Mouse (Mus musculus): ENCODE measurements at regions not wholly inside any gene's neighbourhood (a gene's known extent, or its start where the extent isn't known, plus 50 kb on each side); places are given as distances from the start of the nearest gene placed in this dataset.

GRCm38 (mm10) chr16:78247189-78247588 lies 54.1 kb upstream of the Cxadr start:
- Histone ChIP-seq H3K4me3 (ENCODE audit: low read depth, low read length) (no peak overlapping the region), H3K27ac (ENCODE audit: low read length) (no peak overlapping the region), H3K4me2 (replicated peaks; ENCODE audit: low read depth, low read length) (no peak overlapping the region), H3K27me3 (ENCODE audit: control insufficient read depth, insufficient read depth, low read length) (no peaks in the 10 kb centered on the region), H3K9me3 (ENCODE audit: control insufficient read depth, low read depth, low read length) (no peaks in the 10 kb centered on the region), H3K36me3 (ENCODE audit: control insufficient read depth, insufficient read depth, low read length) (no peaks in the 10 kb centered on the region), H3K4me1 (ENCODE audit: control insufficient read depth, insufficient read depth, low read length) (0 out of 2 replicates have a peak, but pooled peaks cover 10% of the 10 kb centered on the region), H3K9ac (replicated peaks; ENCODE audit: low read depth, low read length) (no peak overlapping the region)
- 81% methylated on average over 3 of the region's 3 CpGs for WGBS
- ATAC-seq (ENCODE audit: insufficient number of reproducible peaks, insufficient read depth, low FRiP score, low read depth), result no peak

- ATAC-seq (ENCODE audit: insufficient number of reproducible peaks, insufficient read depth, low FRiP score, low read depth), result no peak
- Histone ChIP-seq H3K4me2 (replicated peaks; ENCODE audit: low read depth, low read length) (no peak overlapping the region), H3K27ac (ENCODE audit: low read length) (no peak overlapping the region), H3K9ac (replicated peaks; ENCODE audit: low read depth, low read length) (no peak overlapping the region), H3K4me3 (ENCODE audit: low read depth, low read length) (no peak overlapping the region), H3K4me1 (ENCODE audit: control insufficient read depth, insufficient read depth, low read length) (0 out of 2 replicates have a peak, but pooled peaks cover 5% of the 10 kb centered on the region), H3K27me3 (ENCODE audit: control insufficient read depth, insufficient read depth, low read length) (no peaks in the 10 kb centered on the region), H3K36me3 (ENCODE audit: control insufficient read depth, insufficient read depth, low read length) (no peaks in the 10 kb centered on the region), H3K9me3 (ENCODE audit: control insufficient read depth, low read depth, low read length) (no peaks in the 10 kb centered on the region)
- 13% methylated on average over 3 of the region's 3 CpGs for WGBS
These were observed 58.6 kb upstream of the Cxadr start for GRCm38 (mm10) chr16:78242678-78243077.

GRCm38 (mm10) chr16:78240152-78240551 lies 61.1 kb upstream of the Cxadr start:
- no peaks in the 10 kb centered on the region for H3K36me3 ChIP-seq (ENCODE audit: control insufficient read depth, insufficient read depth, low read length)
- H3K27me3 ChIP-seq (ENCODE audit: control insufficient read depth, insufficient read depth, low read length), result no peaks in the 10 kb centered on the region
- no peak for ATAC-seq (ENCODE audit: insufficient number of reproducible peaks, insufficient read depth, low FRiP score, low read depth)
- 80% methylated on average over 4 of the region's 4 CpGs for WGBS
- no peak overlapping the region for H3K4me2 ChIP-seq (replicated peaks; ENCODE audit: low read depth, low read length)
- H3K4me3 ChIP-seq (ENCODE audit: low read depth, low read length), result no peak overlapping the region
- no peak overlapping the region for H3K9ac ChIP-seq (replicated peaks; ENCODE audit: low read depth, low read length)
- no peaks in the 10 kb centered on the region for H3K9me3 ChIP-seq (ENCODE audit: control insufficient read depth, low read depth, low read length)
- H3K4me1 ChIP-seq (ENCODE audit: control insufficient read depth, insufficient read depth, low read length), result 0 out of 2 replicates have a peak, but pooled peaks cover 10% of the 10 kb centered on the region
- H3K27ac ChIP-seq (ENCODE audit: low read length), result no peak overlapping the region

- peak overlapping the region; percentile 85 for H3K4me2 ChIP-seq (replicated peaks; ENCODE audit: low read depth, low read length)
- peak overlapping the region; percentile 29 for H3K4me3 ChIP-seq (ENCODE audit: low read depth, low read length)
- no peaks in the 10 kb centered on the region for H3K36me3 ChIP-seq (ENCODE audit: control insufficient read depth, insufficient read depth, low read length)
- no peaks in the 10 kb centered on the region for H3K27me3 ChIP-seq (ENCODE audit: control insufficient read depth, insufficient read depth, low read length)
- 0 out of 2 replicates have a peak, but pooled peaks cover 10% of the 10 kb centered on the region for H3K4me1 ChIP-seq (ENCODE audit: control insufficient read depth, insufficient read depth, low read length)
- H3K9ac ChIP-seq (replicated peaks; ENCODE audit: low read depth, low read length), result no peak overlapping the region; the same call in 1 of the 2 replicates
- H3K9me3 ChIP-seq (ENCODE audit: control insufficient read depth, low read depth, low read length), result no peaks in the 10 kb centered on the region
- H3K27ac ChIP-seq (ENCODE audit: low read length), result no peak overlapping the region
- ATAC-seq (ENCODE audit: insufficient number of reproducible peaks, insufficient read depth, low FRiP score, low read depth), result no peak
- WGBS, result 2% methylated on average over 18 of the region's 18 CpGs
These were observed 63.1 kb upstream of the Cxadr start for GRCm38 (mm10) chr16:78238052-78238701.

- WGBS, result under 1% methylated on average over 13 of the region's 15 CpGs
These were observed 63.6 kb upstream of the Cxadr start for GRCm38 (mm10) chr16:78237641-78238051.

GRCm38 (mm10) chr16:78236746-78237640 lies 64.3 kb upstream of the Cxadr start:
- Histone ChIP-seq H3K36me3 (ENCODE audit: control insufficient read depth, insufficient read depth, low read length) (no peaks in the 10 kb centered on the region), H3K4me1 (ENCODE audit: control insufficient read depth, insufficient read depth, low read length) (0 out of 2 replicates have a peak, but pooled peaks cover 5% of the 10 kb centered on the region), H3K9me3 (ENCODE audit: control insufficient read depth, low read depth, low read length) (no peaks in the 10 kb centered on the region), H3K4me3 (ENCODE audit: low read depth, low read length) (peak overlapping the region; percentile 29), H3K27me3 (ENCODE audit: control insufficient read depth, insufficient read depth, low read length) (no peaks in the 10 kb centered on the region), H3K4me2 (replicated peaks; ENCODE audit: low read depth, low read length) (peak overlapping the region; percentile 85), H3K9ac (replicated peaks; ENCODE audit: low read depth, low read length) (0 out of 2 replicates have a peak overlapping the region, but pooled peaks have one; percentile 30), H3K27ac (ENCODE audit: low read length) (no peak overlapping the region)
- ATAC-seq (ENCODE audit: insufficient number of reproducible peaks, insufficient read depth, low FRiP score, low read depth), result 0 out of 2 replicates have a peak, but pooled peaks have one; percentile 44
- WGBS, result 5% methylated on average over 25 of the region's 25 CpGs

More at GRCm38 (mm10) chr16:78237641-78238051, 63.6 kb upstream of the Cxadr start:
- Histone ChIP-seq H3K9ac (replicated peaks; ENCODE audit: low read depth, low read length) (0 out of 2 replicates have a peak overlapping the region, but pooled peaks have one; percentile 30), H3K4me2 (replicated peaks; ENCODE audit: low read depth, low read length) (peak overlapping the region; percentile 85), H3K36me3 (ENCODE audit: control insufficient read depth, insufficient read depth, low read length) (no peaks in the 10 kb centered on the region), H3K9me3 (ENCODE audit: control insufficient read depth, low read depth, low read length) (no peaks in the 10 kb centered on the region), H3K27ac (ENCODE audit: low read length) (no peak overlapping the region), H3K27me3 (ENCODE audit: control insufficient read depth, insufficient read depth, low read length) (no peaks in the 10 kb centered on the region), H3K4me1 (ENCODE audit: control insufficient read depth, insufficient read depth, low read length) (0 out of 2 replicates have a peak, but pooled peaks cover 9% of the 10 kb centered on the region), H3K4me3 (ENCODE audit: low read depth, low read length) (peak overlapping the region; percentile 29)
- peak; percentile 33; the same call in 1 of the 2 replicates for ATAC-seq (ENCODE audit: insufficient number of reproducible peaks, insufficient read depth, low FRiP score, low read depth)

- WGBS, result 90% methylated on average over 2 of the region's 2 CpGs
These were observed 69.1 kb upstream of the Cxadr start for GRCm38 (mm10) chr16:78232205-78232604.

GRCm38 (mm10) chr16:78229013-78229412 lies 72.3 kb upstream of the Cxadr start:
- Histone ChIP-seq H3K9ac (replicated peaks; ENCODE audit: low read depth, low read length) (no peak overlapping the region), H3K27me3 (ENCODE audit: control insufficient read depth, insufficient read depth, low read length) (no peaks in the 10 kb centered on the region), H3K36me3 (ENCODE audit: control insufficient read depth, insufficient read depth, low read length) (no peaks in the 10 kb centered on the region), H3K4me2 (replicated peaks; ENCODE audit: low read depth, low read length) (no peak overlapping the region), H3K4me3 (ENCODE audit: low read depth, low read length) (no peak overlapping the region), H3K4me1 (ENCODE audit: control insufficient read depth, insufficient read depth, low read length) (no peaks in the 10 kb centered on the region), H3K9me3 (ENCODE audit: control insufficient read depth, low read depth, low read length) (0 out of 2 replicates have a peak, but pooled peaks cover 3% of the 10 kb centered on the region), H3K27ac (ENCODE audit: low read length) (no peak overlapping the region)
- 77% methylated on average over 4 of the region's 4 CpGs for WGBS
- ATAC-seq (ENCODE audit: insufficient number of reproducible peaks, insufficient read depth, low FRiP score, low read depth), result no peak

More at GRCm38 (mm10) chr16:78232205-78232604, 69.1 kb upstream of the Cxadr start:
- ATAC-seq (ENCODE audit: insufficient number of reproducible peaks, insufficient read depth, low FRiP score, low read depth), result no peak
- 0 out of 2 replicates have a peak, but pooled peaks cover 3% of the 10 kb centered on the region for H3K9me3 ChIP-seq (ENCODE audit: control insufficient read depth, low read depth, low read length)
- H3K27ac ChIP-seq (ENCODE audit: low read length), result no peak overlapping the region
- H3K4me2 ChIP-seq (replicated peaks; ENCODE audit: low read depth, low read length), result no peak overlapping the region
- H3K27me3 ChIP-seq (ENCODE audit: control insufficient read depth, insufficient read depth, low read length), result no peaks in the 10 kb centered on the region
- H3K36me3 ChIP-seq (ENCODE audit: control insufficient read depth, insufficient read depth, low read length), result no peaks in the 10 kb centered on the region
- H3K4me1 ChIP-seq (ENCODE audit: control insufficient read depth, insufficient read depth, low read length), result 0 out of 2 replicates have a peak, but pooled peaks cover 5% of the 10 kb centered on the region
- no peak overlapping the region for H3K9ac ChIP-seq (replicated peaks; ENCODE audit: low read depth, low read length)
- H3K4me3 ChIP-seq (ENCODE audit: low read depth, low read length), result no peak overlapping the region

Measured in stomach, embryonic 14.5 days (tissue).